Comparison of ENCODE assay signal across 20 mouse cellular contexts in the genomic region with DNA sequence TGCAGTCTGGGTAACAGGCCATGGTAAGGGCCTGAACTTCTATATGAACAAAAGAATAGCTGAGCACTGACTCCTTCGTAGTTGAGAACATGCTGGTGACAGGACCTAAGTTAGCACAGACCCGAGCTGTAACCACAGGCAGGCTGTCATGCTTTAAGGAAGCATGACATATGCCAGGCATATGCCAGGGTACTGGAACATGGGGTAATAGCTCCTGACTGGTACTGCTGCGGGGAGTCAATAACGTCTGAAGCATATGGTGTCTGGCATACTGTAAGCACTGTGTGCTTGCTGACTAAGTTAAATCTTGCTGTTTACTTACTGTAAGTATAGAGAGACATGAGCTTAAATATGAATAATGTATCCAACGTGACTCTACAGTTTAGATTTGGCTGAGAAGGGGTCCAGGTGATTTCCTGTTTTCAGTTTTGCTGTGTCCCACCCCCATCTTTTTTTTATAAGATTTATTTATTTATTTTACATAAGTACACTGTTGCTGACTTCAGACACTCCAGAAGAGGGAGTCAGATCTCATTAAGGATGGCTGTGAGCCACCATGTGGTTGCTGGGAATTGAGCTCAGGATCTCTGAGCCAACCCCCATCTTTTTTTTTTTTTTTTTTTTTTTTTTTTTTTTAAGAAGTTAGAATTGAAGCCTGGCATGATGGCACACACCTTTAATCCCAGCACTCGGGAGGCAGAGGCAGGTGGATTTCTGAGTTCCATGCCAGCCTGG. TPM values are rescaled to one million over a fixed set of nuclear protein-coding genes. Genes with fewer than 3 reads are reported as not detected.
DNase-seq lines count a peak whose midpoint lies in the region; ATAC-seq and TF ChIP-seq lines count a peak whose summit lies in the region.
"Had no signal": no experiment of that assay in that cellular context is flagged by ENCODE, and none has a peak within 500 bp of the region (broad histone marks: within the 10 kb centered on the region; RNA-seq: fewer than 3 reads in every experiment).

No protein-coding gene starts in this region.

- DNase-seq in cerebellum, adult 9-10 months = peak; percentile 23
- DNase-seq in cerebellum, postnatal 4 days (ENCODE audit: low spot score in 2 of 2) = no peak
- no peak for DNase-seq in kidney, postnatal 0 days (ENCODE audit: low spot score)
- DNase-seq in liver, postnatal 0 days = no peak
- DNase-seq: adrenal gland, postnatal 36 days; cerebellum, adult 9-11 months; heart, postnatal 4 days; kidney, adult 11 months; kidney, postnatal 10 days; left cerebral cortex, postnatal 4 days; liver; retina, postnatal 1 day had no signal

- no peaks in the 10 kb centered on the region for H3K4me1 ChIP-seq in kidney, postnatal 0 days (replicated peaks; ENCODE audit: insufficient read depth, low read length)
- no peaks in the 10 kb centered on the region for H3K4me1 ChIP-seq in kidney, embryonic 14.5 days (ENCODE audit: control insufficient read depth, insufficient read depth, low read length)
- no peaks in the 10 kb centered on the region for H3K4me1 ChIP-seq in forebrain, embryonic 16.5 days (replicated peaks; ENCODE audit: control insufficient read depth, insufficient read depth, low read length)
- H3K4me1 ChIP-seq in liver, postnatal 0 days (ENCODE audit: insufficient read depth) = no peaks in the 10 kb centered on the region
- H3K4me1 ChIP-seq in heart, embryonic 12.5 days (replicated peaks) = no peaks in the 10 kb centered on the region
- H3K4me1 ChIP-seq: embryonic facial prominence, embryonic 15.5 days; hindbrain, embryonic 15.5 days; stomach, embryonic 15.5 days had no signal

- H3K4me3 ChIP-seq in kidney, postnatal 0 days (replicated peaks; ENCODE audit: low read depth, low read length) = no peak overlapping the region
- H3K4me3 ChIP-seq in kidney, embryonic 14.5 days (ENCODE audit: low read length) = no peak overlapping the region
- no peak overlapping the region for H3K4me3 ChIP-seq in forebrain, embryonic 16.5 days (replicated peaks; ENCODE audit: low read length)
- H3K4me3 ChIP-seq in liver, postnatal 0 days (ENCODE audit: low read depth, low read length) = no peak overlapping the region
- no peak overlapping the region for H3K4me3 ChIP-seq in heart, embryonic 12.5 days
- H3K4me3 ChIP-seq: embryonic facial prominence, embryonic 15.5 days; hindbrain, embryonic 15.5 days; stomach, embryonic 15.5 days had no signal

- no peak overlapping the region for H3K27ac ChIP-seq in kidney, postnatal 0 days
- no peak overlapping the region for H3K27ac ChIP-seq in kidney, embryonic 14.5 days (ENCODE audit: low read depth, low read length)
- H3K27ac ChIP-seq in forebrain, embryonic 16.5 days (ENCODE audit: low read length) = no peak overlapping the region
- H3K27ac ChIP-seq in liver, postnatal 0 days (ENCODE audit: low read depth) = no peak overlapping the region
- no peak overlapping the region for H3K27ac ChIP-seq in heart, embryonic 12.5 days (ENCODE audit: poor library complexity, severe bottlenecking)
- H3K27ac ChIP-seq: embryonic facial prominence, embryonic 15.5 days; hindbrain, embryonic 15.5 days; stomach, embryonic 15.5 days had no signal

- no peaks in the 10 kb centered on the region for H3K9me3 ChIP-seq in kidney, postnatal 0 days (replicated peaks; ENCODE audit: low read length)
- no peaks in the 10 kb centered on the region for H3K9me3 ChIP-seq in kidney, embryonic 14.5 days (ENCODE audit: control insufficient read depth, low read length)
- no peaks in the 10 kb centered on the region for H3K9me3 ChIP-seq in forebrain, embryonic 16.5 days (ENCODE audit: control insufficient read depth, low read length)
- H3K9me3 ChIP-seq in liver, postnatal 0 days (ENCODE audit: low read length) = no peaks in the 10 kb centered on the region
- H3K9me3 ChIP-seq in heart, embryonic 12.5 days (replicated peaks) = no peaks in the 10 kb centered on the region
- H3K9me3 ChIP-seq: embryonic facial prominence, embryonic 15.5 days; hindbrain, embryonic 15.5 days; stomach, embryonic 15.5 days had no signal

- no peak overlapping the region for H3K4me2 ChIP-seq in kidney, postnatal 0 days (ENCODE audit: low read length)
- H3K4me2 ChIP-seq in kidney, embryonic 14.5 days (replicated peaks; ENCODE audit: low read depth, low read length) = no peak overlapping the region
- no peak overlapping the region for H3K4me2 ChIP-seq in forebrain, embryonic 16.5 days (ENCODE audit: low read length)
- no peak overlapping the region for H3K4me2 ChIP-seq in liver, postnatal 0 days (ENCODE audit: low read depth, low read length)
- H3K4me2 ChIP-seq in heart, embryonic 12.5 days = no peak overlapping the region
- H3K4me2 ChIP-seq: embryonic facial prominence, embryonic 15.5 days; hindbrain, embryonic 15.5 days; stomach, embryonic 15.5 days had no signal

- peaks cover 53% of the 10 kb centered on the region for H3K36me3 ChIP-seq in kidney, postnatal 0 days (ENCODE audit: insufficient read depth, low read length)
- H3K36me3 ChIP-seq in kidney, embryonic 14.5 days (ENCODE audit: control insufficient read depth, insufficient read depth, low read length) = peaks cover 70% of the 10 kb centered on the region
- H3K36me3 ChIP-seq in forebrain, embryonic 16.5 days (ENCODE audit: control insufficient read depth, insufficient read depth) = peaks cover 23% of the 10 kb centered on the region
- H3K36me3 ChIP-seq in liver, postnatal 0 days (replicated peaks; ENCODE audit: insufficient read depth, low read length) = peaks cover 62% of the 10 kb centered on the region
- peaks cover 64% of the 10 kb centered on the region for H3K36me3 ChIP-seq in heart, embryonic 12.5 days

- 85% methylated on average over 6 of the region's 6 CpGs for WGBS in kidney, postnatal 0 days
- 92% methylated on average over 6 of the region's 6 CpGs for WGBS in kidney, embryonic 14.5 days
- 73% methylated on average over 6 of the region's 6 CpGs for WGBS in forebrain, embryonic 16.5 days
- 78% methylated on average over 6 of the region's 6 CpGs for WGBS in liver, postnatal 0 days (ENCODE audit: insufficient replicate concordance)
- 81% methylated on average over 6 of the region's 6 CpGs for whole genome bisulfite sequencing in heart, embryonic 12.5 days

- ATAC-seq in kidney, postnatal 0 days (replicated peaks; ENCODE audit: low FRiP score, low read depth) = no peak
- ATAC-seq in kidney, embryonic 14.5 days (ENCODE audit: low FRiP score, low TSS enrichment) = no peak
- ATAC-seq in forebrain, embryonic 16.5 days = peak; percentile 99
- 0 out of 2 replicates have a peak, but pooled peaks have one; percentile 14 for ATAC-seq in megakaryocyte progenitor cell, adult 5-6 weeks (replicated peaks; ENCODE audit: poor library complexity)
- ATAC-seq in liver, postnatal 0 days = no peak
- ATAC-seq in heart, embryonic 12.5 days (ENCODE audit: insufficient number of reproducible peaks, low FRiP score) = no peak

- no peak overlapping the region for H3K9ac ChIP-seq in kidney, postnatal 0 days (ENCODE audit: low read depth, low read length)
- no peak overlapping the region for H3K9ac ChIP-seq in kidney, embryonic 14.5 days (ENCODE audit: low read depth, low read length)
- no peak overlapping the region for H3K9ac ChIP-seq in forebrain, embryonic 16.5 days (replicated peaks; ENCODE audit: low read depth, low read length)
- H3K9ac ChIP-seq in liver, postnatal 0 days (replicated peaks) = no peak overlapping the region
- H3K9ac ChIP-seq in heart, embryonic 12.5 days = no peak overlapping the region
- H3K9ac ChIP-seq: embryonic facial prominence, embryonic 15.5 days; hindbrain, embryonic 15.5 days; stomach, embryonic 15.5 days had no signal

- TF ChIP-seq CTCF in kidney, postnatal 0 days (IDR thresholded peaks at IDR 0.05; ENCODE audit: low read depth) = peak; percentile 37
- TF ChIP-seq CTCF in liver, postnatal 0 days (IDR thresholded peaks at IDR 0.05; ENCODE audit: low read depth) = no peak

- no peak for TF ChIP-seq EP300 in liver, postnatal 0 days (IDR thresholded peaks at IDR 0.05; ENCODE audit: low read depth)

- H3K27me3 ChIP-seq in kidney, postnatal 0 days (ENCODE audit: insufficient read depth, low read length) = no peaks in the 10 kb centered on the region
- H3K27me3 ChIP-seq in kidney, embryonic 14.5 days (ENCODE audit: control insufficient read depth, insufficient read depth, low read length) = no peaks in the 10 kb centered on the region
- no peaks in the 10 kb centered on the region for H3K27me3 ChIP-seq in forebrain, embryonic 16.5 days (replicated peaks; ENCODE audit: control insufficient read depth, insufficient read depth, low read length)
- H3K27me3 ChIP-seq in liver, postnatal 0 days (ENCODE audit: insufficient read depth, low read length) = no peaks in the 10 kb centered on the region
- H3K27me3 ChIP-seq in heart, embryonic 12.5 days (replicated peaks) = no peaks in the 10 kb centered on the region
- H3K27me3 ChIP-seq: embryonic facial prominence, embryonic 15.5 days; hindbrain, embryonic 15.5 days; stomach, embryonic 15.5 days had no signal

RNA-seq across cellular contexts. Expression of a gene that starts 28.4 kb away (rescaled TPM):
- 35.7 and 42.1 TPM in 2 replicates for polyA plus RNA-seq in kidney, postnatal 0 days (2015; fragmentation: Nextera tagmentation; extraction: Ambion mirVana)
- polyA plus RNA-seq in kidney, embryonic 14.5 days (2014; fragmentation: Nextera tagmentation; extraction: Ambion mirVana) = 18.5 and 41.7 TPM in 2 replicates
- polyA plus RNA-seq in forebrain, embryonic 16.5 days (2015; fragmentation: Nextera tagmentation; extraction: Ambion mirVana) = 28.8 and 34.5 TPM in 2 replicates
- 48.5 and 52.0 TPM in 2 replicates for total RNA-seq in megakaryocyte progenitor cell, adult 5-6 weeks (2015)
- total RNA-seq in megakaryocyte progenitor cell, adult 5-6 weeks (2017) = 52.0 and 62.6 TPM in 2 replicates
- polyA plus RNA-seq in liver, postnatal 0 days (2015; fragmentation: Nextera tagmentation; extraction: Ambion mirVana) = 11.2 and 12.9 TPM in 2 replicates
- polyA plus RNA-seq in heart, embryonic 12.5 days (2016; fragmentation: Nextera tagmentation; extraction: Ambion mirVana) = 37.5 and 39.1 TPM in 2 replicates

RNA-seq across cellular contexts. Expression of a gene that starts 47.8 kb away (rescaled TPM):
- 2.9 and 3.0 TPM in 2 replicates for polyA plus RNA-seq in kidney, postnatal 0 days (2015; fragmentation: Nextera tagmentation; extraction: Ambion mirVana)
- 2.9 and 3.3 TPM in 2 replicates for polyA plus RNA-seq in kidney, embryonic 14.5 days (2014; fragmentation: Nextera tagmentation; extraction: Ambion mirVana)
- polyA plus RNA-seq in forebrain, embryonic 16.5 days (2015; fragmentation: Nextera tagmentation; extraction: Ambion mirVana) = 1.9 and 2.2 TPM in 2 replicates
- total RNA-seq in megakaryocyte progenitor cell, adult 5-6 weeks (2015) = 0.24 and 0.54 TPM in 2 replicates
- 0.12 and 0.14 TPM in 2 replicates for total RNA-seq in megakaryocyte progenitor cell, adult 5-6 weeks (2017)
- 1.6 TPM in 2 replicates for polyA plus RNA-seq in liver, postnatal 0 days (2015; fragmentation: Nextera tagmentation; extraction: Ambion mirVana)
- 2.8 and 3.0 TPM in 2 replicates for polyA plus RNA-seq in heart, embryonic 12.5 days (2016; fragmentation: Nextera tagmentation; extraction: Ambion mirVana)
- total RNA-seq: adrenal gland, postnatal 36 days; granulocyte monocyte progenitor cell, adult 5-6 weeks; heart, postnatal 4 days; left cerebral cortex, postnatal 4 days had no signal

RNA-seq across cellular contexts. Expression of a gene that starts 59.4 kb away (rescaled TPM):
- 36.7 and 40.7 TPM in 2 replicates for polyA plus RNA-seq in kidney, postnatal 0 days (2015; fragmentation: Nextera tagmentation; extraction: Ambion mirVana)
- polyA plus RNA-seq in kidney, embryonic 14.5 days (2014; fragmentation: Nextera tagmentation; extraction: Ambion mirVana) = 47.4 and 65.8 TPM in 2 replicates
- 56.3 and 57.7 TPM in 2 replicates for polyA plus RNA-seq in forebrain, embryonic 16.5 days (2015; fragmentation: Nextera tagmentation; extraction: Ambion mirVana)
- 47.8 and 57.2 TPM in 2 replicates for total RNA-seq in megakaryocyte progenitor cell, adult 5-6 weeks (2015)
- total RNA-seq in megakaryocyte progenitor cell, adult 5-6 weeks (2017) = 26.8 and 40.8 TPM in 2 replicates
- polyA plus RNA-seq in liver, postnatal 0 days (2015; fragmentation: Nextera tagmentation; extraction: Ambion mirVana) = 12.6 and 13.2 TPM in 2 replicates
- 38.8 and 39.0 TPM in 2 replicates for polyA plus RNA-seq in heart, embryonic 12.5 days (2016; fragmentation: Nextera tagmentation; extraction: Ambion mirVana)

Comparison
In these comparisons a context has a peak if more than half of its experiments do, and no peak if none do; other contexts are left out.
1. ATAC-seq: peak in forebrain, embryonic 16.5 days (single experiment) and megakaryocyte progenitor cell, adult 5-6 weeks (single experiment); none in kidney, postnatal 0 days (single experiment), kidney, embryonic 14.5 days (single experiment), liver, postnatal 0 days (single experiment) and heart, embryonic 12.5 days (single experiment).